ENCODE assay signal across 14 mouse cellular contexts in genomic region chr8:126778131-126778530, GRCm38 (mm10).
"Had no signal": no experiment of that assay in that cellular context is flagged by ENCODE, and none has a peak within 500 bp of the region (broad histone marks: within the 10 kb centered on the region; RNA-seq: fewer than 3 reads in every experiment).

No protein-coding gene starts in this region.

- ATAC-seq: midbrain, embryonic 13.5 days; midbrain, embryonic 15.5 days had no signal

- H3K4me1 ChIP-seq: midbrain, embryonic 13.5 days; midbrain, embryonic 15.5 days; neural tube, embryonic 12.5 days; stomach, embryonic 15.5 days had no signal

- H3K9ac ChIP-seq: limb, embryonic 15.5 days; liver, embryonic 15.5 days; lung, embryonic 14.5 days; midbrain, embryonic 13.5 days; midbrain, embryonic 15.5 days; neural tube, embryonic 12.5 days; stomach, embryonic 15.5 days had no signal

- H3K27ac ChIP-seq: limb, embryonic 15.5 days; midbrain, embryonic 13.5 days; midbrain, embryonic 15.5 days; neural tube, embryonic 12.5 days; stomach, embryonic 15.5 days; stomach, postnatal 0 days had no signal

- H3K36me3 ChIP-seq: limb, embryonic 15.5 days; liver, embryonic 15.5 days; midbrain, embryonic 13.5 days; midbrain, embryonic 15.5 days; neural tube, embryonic 12.5 days; stomach, embryonic 15.5 days had no signal

- H3K4me2 ChIP-seq: limb, embryonic 15.5 days; liver, embryonic 15.5 days; lung, embryonic 14.5 days; midbrain, embryonic 11.5 days; midbrain, embryonic 13.5 days; midbrain, embryonic 15.5 days; neural tube, embryonic 12.5 days; stomach, embryonic 15.5 days had no signal

- H3K9me3 ChIP-seq: limb, embryonic 15.5 days; liver, embryonic 15.5 days; megakaryocyte, embryonic 14.5 days; midbrain, embryonic 13.5 days; midbrain, embryonic 15.5 days; neural tube, embryonic 12.5 days; stomach, embryonic 15.5 days had no signal

- DNase-seq: lung, embryonic 14.5 days; right cerebral cortex, postnatal 14 days; thymus, adult 2 months; thymus, postnatal 14 days; thymus, postnatal 36 days had no signal

- H3K4me3 ChIP-seq: limb, embryonic 15.5 days; liver, embryonic 15.5 days; megakaryocyte, embryonic 14.5 days; midbrain, embryonic 13.5 days; midbrain, embryonic 15.5 days; neural tube, embryonic 12.5 days; stomach, embryonic 15.5 days had no signal

- H3K27me3 ChIP-seq: limb, embryonic 15.5 days; liver, embryonic 15.5 days; midbrain, embryonic 13.5 days; midbrain, embryonic 15.5 days; neural tube, embryonic 12.5 days; stomach, embryonic 15.5 days had no signal
